Mouse (Mus musculus): ENCODE results near the gene Stx16.

GRCm38 (mm10) chr2:174103527-174103926 is 27.4 kb downstream of the Stx16 start:
- no peak for TF ChIP-seq CTCF (IDR thresholded peaks at IDR 0.05; ENCODE audit: insufficient read depth, low read depth, low read length)
- TF ChIP-seq POLR2A (IDR thresholded peaks at IDR 0.05; ENCODE audit: insufficient read depth, low read depth, low read length): no peak

All from olfactory bulb, adult 2 months (tissue).